Mouse (Mus musculus): ENCODE results near the gene Idh3a.

DNA sequence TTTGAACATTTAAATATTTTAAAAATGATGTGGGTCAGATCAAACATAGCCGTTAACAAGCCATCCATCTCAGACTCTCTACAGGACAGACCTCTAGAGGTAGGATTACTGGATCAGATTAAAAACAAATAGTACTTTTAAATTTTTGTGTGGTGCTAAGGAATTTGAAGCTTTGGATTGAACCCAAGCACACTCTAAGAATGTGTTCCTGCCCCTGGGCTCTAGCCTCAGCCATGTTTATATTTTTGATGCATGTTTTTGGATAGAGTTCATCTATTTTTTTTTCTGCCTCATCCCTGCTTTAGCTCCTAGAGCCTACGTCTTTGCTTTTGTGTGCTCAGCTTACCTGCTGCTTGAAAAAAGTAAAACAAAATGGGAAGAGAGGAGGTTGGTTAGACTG lies 47.3 kb downstream of the Idh3a start:
- TF ChIP-seq POLR2A (IDR thresholded peaks at IDR 0.05; ENCODE audit: low read depth, low read length) (no peak), CTCF (IDR thresholded peaks at IDR 0.05; ENCODE audit: extremely low read depth, insufficient read length, insufficient replicate concordance, low read depth, low read length) (no peak)

All from small intestine, adult 2 months (tissue).